Mouse (Mus musculus): ENCODE data around the gene Nfe2l1.

GRCm38 (mm10) chr11:96849681-96850467, 20.1 kb upstream of the Nfe2l1 start, which contains the start of gene Copz2:
- TF ChIP-seq CTCF (IDR thresholded peaks at IDR 0.05; ENCODE audit: low read depth): no peak
- no peak for TF ChIP-seq EP300 (IDR thresholded peaks at IDR 0.05; ENCODE audit: low read depth)

All from liver, postnatal 0 days (tissue).